Mouse (Mus musculus) myocyte (in vitro differentiated cells): Measurements from ENCODE around the gene Cep170. TPM values are rescaled to one million over a fixed set of nuclear protein-coding genes. Genes with fewer than 3 reads are reported as not detected.

ENCODE experiments used
- H3K27me3 ChIP-seq: one replicate; pipeline ENCODE4 v1.6.1; 2011; ENCODE audit not compliant: control insufficient read depth, insufficient read depth, insufficient read length
- H3K36me3 ChIP-seq: one replicate; pipeline ENCODE4 v1.6.1; 2011; ENCODE audit not compliant: control insufficient read depth, insufficient read depth
- H3K4me2 ChIP-seq: one replicate; pipeline ENCODE4 v1.6.1; 2011; ENCODE audit warnings: low read depth, control low read depth
- H3K4me3 ChIP-seq: one replicate; pipeline ENCODE4 v1.5.1; 2011; ENCODE audit warnings: mild to moderate bottlenecking, control low read depth, moderate library complexity
- H3K79me2 ChIP-seq: one replicate; pipeline ENCODE4 v1.6.1; 2011; ENCODE audit not compliant: control insufficient read depth, insufficient read depth
- H3ac ChIP-seq: one replicate; pipeline ENCODE4 v1.6.1; 2011; ENCODE audit not compliant: control insufficient read depth, insufficient read length
- CEBPB ChIP-seq: IDR thresholded peaks from 2 replicates; pipeline ENCODE4 v1.6.1; 2011; ENCODE audit warnings: mild to moderate bottlenecking, moderate library complexity; ENCODE audit not compliant: poor library complexity, insufficient read depth, severe bottlenecking
- E2F4 ChIP-seq: IDR thresholded peaks from one replicate; pipeline ENCODE4 v1.6.1; 2011; ENCODE audit warnings: mild to moderate bottlenecking, control low read depth, moderate library complexity; ENCODE audit not compliant: insufficient read depth
- MAX ChIP-seq: IDR thresholded peaks from one replicate; pipeline ENCODE4 v1.6.1; 2011; ENCODE audit warnings: low read depth, mild to moderate bottlenecking, control low read depth
- MYOD1 ChIP-seq, 3 experiments: IDR thresholded peaks; one replicate each; pipeline ENCODE4 v1.6.1; 2011; ENCODE audit warnings: control low read depth in 2 of 3, low read depth in 2 of 3, mild to moderate bottlenecking in 2 of 3, moderate library complexity in 1 of 3; ENCODE audit not compliant: insufficient read length in 2 of 3, control insufficient read depth in 1 of 3
- MYOG ChIP-seq, 3 experiments: IDR thresholded peaks; one replicate each; pipeline ENCODE4 v1.6.1; 2011; ENCODE audit warnings: control low read depth in 2 of 3, low read depth in 2 of 3, mild to moderate bottlenecking in 2 of 3; ENCODE audit not compliant: insufficient read length in 2 of 3, control insufficient read depth in 1 of 3, insufficient read depth in 1 of 3
- POLR2A ChIP-seq: IDR thresholded peaks from one replicate; pipeline ENCODE4 v1.6.1; 2011; ENCODE audit warnings: low read depth, mild to moderate bottlenecking, control low read depth, moderate library complexity; ENCODE audit not compliant: insufficient read length
- POLR2AphosphoS2 ChIP-seq: IDR thresholded peaks from one replicate; pipeline ENCODE4 v1.6.1; 2011; ENCODE audit warnings: low read depth, control low read depth; ENCODE audit not compliant: insufficient read length
- REST ChIP-seq: IDR thresholded peaks from one replicate; pipeline ENCODE4 v1.6.1; 2011; ENCODE audit warnings: mild to moderate bottlenecking, control low read depth, moderate library complexity; ENCODE audit not compliant: insufficient read depth, insufficient read length
- SRF ChIP-seq: IDR thresholded peaks from one replicate; pipeline ENCODE4 v1.6.1; 2011; ENCODE audit warnings: low read depth; ENCODE audit not compliant: control insufficient read depth, insufficient read length
- TCF12 ChIP-seq: IDR thresholded peaks from one replicate; pipeline ENCODE4 v1.6.1; 2011; ENCODE audit warnings: mild to moderate bottlenecking, control low read depth; ENCODE audit not compliant: poor library complexity, insufficient read depth, severe bottlenecking
- TCF3 ChIP-seq: IDR thresholded peaks from one replicate; pipeline ENCODE4 v1.6.1; 2011; ENCODE audit warnings: low read depth, control low read depth; ENCODE audit not compliant: insufficient read length
- USF1 ChIP-seq: IDR thresholded peaks from one replicate; pipeline ENCODE4 v1.6.1; 2011; ENCODE audit warnings: low read depth, mild to moderate bottlenecking, control low read depth, moderate library complexity
- polyA plus RNA-seq: library from polyadenylated mRNA; unstranded; fragments of >200 nt; fragmentation: generic; extraction: Trizol; gene quantifications from one replicate; pipeline ENCODE4 v1.2.1, GENCODE M21; 2012; ENCODE audit warnings: missing spikeins

The Cep170 gene
- polyA plus RNA-seq, 1 experiment, result 15.4 TPM

GRCm38 (mm10) chr1:176821929-176822328 lies 8.1 kb upstream of the Cep170 start:
- Histone ChIP-seq H3K36me3 (no peaks in the 10 kb centered on the region), H3K4me2 (peak overlapping the region; percentile 59), H3K27me3 (no peaks in the 10 kb centered on the region), H3ac (no peak overlapping the region), H3K79me2 (peaks cover 12% of the 10 kb centered on the region), H3K4me3 (no peak overlapping the region)
- TF ChIP-seq MYOD1 (IDR thresholded peaks at IDR 0.05; ENCODE audit: control insufficient read depth in 1 of 3, insufficient read length in 2 of 3, low read depth in 2 of 3), result peak in 1 of 3 experiments; percentile 41
- TF ChIP-seq MAX, result no peak

GRCm38 (mm10) chr1:176818763-176819162 lies 4.9 kb upstream of the Cep170 start:
- Histone ChIP-seq H3K36me3 (no peaks in the 10 kb centered on the region), H3ac (no peak overlapping the region), H3K4me2 (peak overlapping the region; percentile 68), H3K27me3 (no peaks in the 10 kb centered on the region), H3K79me2 (peaks cover 30% of the 10 kb centered on the region), H3K4me3 (no peak overlapping the region)
- TF ChIP-seq MAX (no peak), CEBPB (peak; percentile 88), MYOD1 (IDR thresholded peaks at IDR 0.05; ENCODE audit: control insufficient read depth in 1 of 3, insufficient read length in 2 of 3, low read depth in 2 of 3) (peak in 2 of 3 experiments; percentile 59 to 77)

GRCm38 (mm10) chr1:176818147-176818546 lies 4.3 kb upstream of the Cep170 start:
- no peak overlapping the region for H3K4me3 ChIP-seq
- no peaks in the 10 kb centered on the region for H3K36me3 ChIP-seq
- H3K79me2 ChIP-seq, result peaks cover 33% of the 10 kb centered on the region
- no peaks in the 10 kb centered on the region for H3K27me3 ChIP-seq
- TF ChIP-seq TCF3 (no peak), USF1 (no peak), POLR2AphosphoS2 (no peak), MYOD1 (IDR thresholded peaks at IDR 0.05; ENCODE audit: control insufficient read depth in 1 of 3, insufficient read length in 2 of 3, low read depth in 2 of 3) (no peak), E2F4 (no peak), SRF (no peak), TCF12 (no peak), POLR2A (no peak), MAX (no peak), REST (no peak)
- H3ac ChIP-seq, result no peak overlapping the region
- peak overlapping the region; percentile 68 for H3K4me2 ChIP-seq

- Histone ChIP-seq H3K36me3 (no peaks in the 10 kb centered on the region), H3K4me3 (no peak overlapping the region), H3ac (no peak overlapping the region), H3K27me3 (no peaks in the 10 kb centered on the region), H3K79me2 (peaks cover 47% of the 10 kb centered on the region), H3K4me2 (peak overlapping the region; percentile 1)
- TF ChIP-seq MYOG (IDR thresholded peaks at IDR 0.05; ENCODE audit: control insufficient read depth in 1 of 3, insufficient read depth in 1 of 3, insufficient read length in 2 of 3, low read depth in 2 of 3), result no peak
- no peak for TF ChIP-seq CEBPB
- no peak for TF ChIP-seq REST
- no peak for TF ChIP-seq POLR2A
- no peak for TF ChIP-seq E2F4
- TF ChIP-seq TCF12, result no peak
- TF ChIP-seq POLR2AphosphoS2, result no peak
- no peak for TF ChIP-seq SRF
- TF ChIP-seq MYOD1 (IDR thresholded peaks at IDR 0.05; ENCODE audit: control insufficient read depth in 1 of 3, insufficient read length in 2 of 3, low read depth in 2 of 3), result no peak
- no peak for TF ChIP-seq USF1
- TF ChIP-seq TCF3, result no peak
- TF ChIP-seq MAX, result no peak
Observed at GRCm38 (mm10) chr1:176816728-176817127, 2.9 kb upstream of the Cep170 start.

GRCm38 (mm10) chr1:176814591-176815062 lies 760 bp upstream of the Cep170 start, which contains the start of gene Sdccag8:
Sdccag8 (plus strand) TSS chr1:176814660.
- H3K4me2 ChIP-seq, result peak within 1 kb of the TSS; percentile 88
- TF ChIP-seq CEBPB, result no peak
- no peak for TF ChIP-seq TCF12
- no peak for TF ChIP-seq TCF3
- TF ChIP-seq POLR2AphosphoS2, result peak; percentile 82
- no peak for TF ChIP-seq MYOG (IDR thresholded peaks at IDR 0.05; ENCODE audit: control insufficient read depth in 1 of 3, insufficient read depth in 1 of 3, insufficient read length in 2 of 3, low read depth in 2 of 3)
- TF ChIP-seq POLR2A, result peak; percentile 68
- TF ChIP-seq MAX, result no peak
- no peaks in the 10 kb centered on the region for H3K36me3 ChIP-seq
- H3K79me2 ChIP-seq, result peaks cover 64% of the 10 kb centered on the region
- peak within 1 kb of the TSS; percentile 79 for H3K4me3 ChIP-seq
- H3K27me3 ChIP-seq, result no peaks in the 10 kb centered on the region
- peak within 1 kb of the TSS; percentile 85 for H3ac ChIP-seq
